8 mouse cellular contexts compared by ENCODE assay signal in the genomic region with DNA sequence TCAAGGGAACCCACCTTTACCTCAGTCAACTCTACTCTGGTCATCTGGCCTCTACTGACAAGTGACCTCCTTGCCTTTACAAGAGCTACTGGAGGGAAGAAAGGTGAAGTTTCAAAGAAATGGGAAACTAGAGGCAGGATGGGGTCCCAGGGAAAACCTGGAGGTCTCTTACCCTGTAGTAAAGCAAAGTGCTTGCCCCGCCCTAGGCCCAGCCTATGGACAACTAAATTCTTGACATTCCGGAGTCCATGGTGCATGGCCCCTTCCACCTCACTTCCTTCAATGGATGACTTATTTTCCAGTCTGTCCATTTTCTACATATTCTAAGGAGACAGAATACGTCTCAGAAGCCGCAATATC. TPM values are rescaled to one million over a fixed set of nuclear protein-coding genes. Genes with fewer than 3 reads are reported as not detected.
DNase-seq lines count a peak whose midpoint lies in the region; ATAC-seq and TF ChIP-seq lines count a peak whose summit lies in the region.

No protein-coding gene starts in this region.

- peak overlapping the region; percentile 70 for H3K9ac ChIP-seq in heart, adult 2 months (ENCODE audit: low read depth, low read length)
- H3K9ac ChIP-seq in intestine, embryonic 15.5 days, result no peak overlapping the region; the same call in 1 of the 2 replicates
- peak overlapping the region; percentile 80 for H3K9ac ChIP-seq in lung, embryonic 15.5 days

- no peaks in the 10 kb centered on the region for H3K9me3 ChIP-seq in intestine, embryonic 15.5 days
- H3K9me3 ChIP-seq in lung, embryonic 15.5 days, result no peaks in the 10 kb centered on the region

- peak overlapping the region; percentile 77 for H3K4me2 ChIP-seq in intestine, embryonic 15.5 days (replicated peaks)
- peak overlapping the region; percentile 66 for H3K4me2 ChIP-seq in lung, embryonic 15.5 days

- H3K27me3 ChIP-seq in heart, adult 2 months (ENCODE audit: control insufficient read depth, insufficient read depth, low read length), result no peaks in the 10 kb centered on the region
- no peaks in the 10 kb centered on the region for H3K27me3 ChIP-seq in intestine, embryonic 15.5 days (replicated peaks)
- H3K27me3 ChIP-seq in lung, embryonic 15.5 days, result no peaks in the 10 kb centered on the region

- TF ChIP-seq CTCF in heart, adult 2 months (IDR thresholded peaks at IDR 0.05), result no peak
- no peak for TF ChIP-seq CTCF in cortical plate, adult 2 months (IDR thresholded peaks at IDR 0.05; ENCODE audit: extremely low read depth, insufficient read depth, low read length)

- H3K27ac ChIP-seq in heart, adult 2 months, result peak overlapping the region; percentile 100
- peak overlapping the region; percentile 82 for H3K27ac ChIP-seq in cortical plate, adult 2 months (ENCODE audit: insufficient read depth, low read length)
- H3K27ac ChIP-seq in intestine, embryonic 15.5 days, result peak overlapping the region; percentile 71
- H3K27ac ChIP-seq in lung, embryonic 15.5 days, result peak overlapping the region; percentile 80

- H3K4me1 ChIP-seq in heart, adult 2 months (ENCODE audit: control insufficient read depth, insufficient read depth, low read length), result peaks cover 22% of the 10 kb centered on the region
- peaks cover 13% of the 10 kb centered on the region for H3K4me1 ChIP-seq in cortical plate, adult 2 months (ENCODE audit: control insufficient read depth, insufficient read depth, low read length)
- peaks cover 48% of the 10 kb centered on the region for H3K4me1 ChIP-seq in intestine, embryonic 15.5 days (replicated peaks)
- peaks cover 62% of the 10 kb centered on the region for H3K4me1 ChIP-seq in lung, embryonic 15.5 days

- ATAC-seq in intestine, embryonic 15.5 days, result no peak
- ATAC-seq in lung, embryonic 15.5 days (ENCODE audit: borderline replicate concordance, extremely low read depth, low FRiP score, low TSS enrichment), result no peak

- DNase-seq in heart, adult 2 months, result peak in 1 of 2 experiments; percentile 27
- DNase-seq in heart, postnatal 14 days, result no peak
- DNase-seq in spleen, postnatal 10 days (ENCODE audit: low spot score in 2 of 2), result no peak
- no peak for DNase-seq in gastrocnemius, postnatal 25 days
- DNase-seq in layer of hippocampus, adult 8-10 months (ENCODE audit: low spot score in 2 of 2), result no peak

- 45% methylated on average over 4 of the region's 4 CpGs for WGBS in heart, adult 2 months
- 54% methylated on average over 4 of the region's 4 CpGs for WGBS in intestine, embryonic 15.5 days
- WGBS in lung, embryonic 15.5 days, result 40% methylated on average over 4 of the region's 4 CpGs

- H3K36me3 ChIP-seq in heart, adult 2 months (ENCODE audit: control insufficient read depth, insufficient read depth, low read length), result peaks cover 41% of the 10 kb centered on the region
- no peaks in the 10 kb centered on the region for H3K36me3 ChIP-seq in intestine, embryonic 15.5 days
- no peaks in the 10 kb centered on the region for H3K36me3 ChIP-seq in lung, embryonic 15.5 days

- H3K4me3 ChIP-seq in heart, adult 2 months, result peak overlapping the region; percentile 82
- H3K4me3 ChIP-seq in cortical plate, adult 2 months (ENCODE audit: insufficient read depth, low read length), result peak overlapping the region; percentile 85
- H3K4me3 ChIP-seq in intestine, embryonic 15.5 days (replicated peaks), result peak overlapping the region; percentile 80
- H3K4me3 ChIP-seq in lung, embryonic 15.5 days, result peak overlapping the region; percentile 62

- no peak for TF ChIP-seq EP300 in heart, adult 2 months (IDR thresholded peaks at IDR 0.05; ENCODE audit: insufficient read depth, low read depth, low read length)

- intact Hi-C loops in heart, adult 2 months (cut with DNase I), result no loop called here
- intact Hi-C loops in heart, postnatal 14 days (cut with DNase I), result no loop called here

- H3K79me2 ChIP-seq in heart, adult 2 months (replicated peaks; ENCODE audit: control insufficient read depth, insufficient read depth, low read length), result peaks cover 3% of the 10 kb centered on the region

- TF ChIP-seq POLR2A in heart, adult 2 months (IDR thresholded peaks at IDR 0.05; ENCODE audit: insufficient read depth, low read depth, low read length), result no peak
- TF ChIP-seq POLR2A in cortical plate, adult 2 months (IDR thresholded peaks at IDR 0.05; ENCODE audit: extremely low read depth, insufficient read depth, low read length), result no peak

RNA-seq across cellular contexts. Expression of gene Bcl2l1, which starts 3.5 kb away (rescaled TPM):
- 100 to 1,000 TPM in 1 of 2 experiments, 10 to 100 TPM in 1; 51.9 to 102 TPM for total RNA-seq in heart, adult 2 months (2021)
- polyA plus RNA-seq in heart, adult 2 months (2012; rRNA removed), result 48.1 and 51.2 TPM in 2 replicates
- 10 to 100 TPM; 79.8 to 92.2 TPM for total RNA-seq in heart, postnatal 14 days (2021)
- polyA plus RNA-seq in cortical plate, adult 2 months (2012; rRNA removed), result 99.2 and 105 TPM in 2 replicates
- polyA plus RNA-seq in intestine, embryonic 15.5 days (2015; fragmentation: Nextera tagmentation; extraction: Ambion mirVana), result 61.9 and 64.0 TPM in 2 replicates
- 101 and 107 TPM in 2 replicates for polyA plus RNA-seq in lung, embryonic 15.5 days (2015; fragmentation: Nextera tagmentation; extraction: Ambion mirVana)
- 10 to 100 TPM; 13.8 to 16.4 TPM for total RNA-seq in gastrocnemius, postnatal 25 days (2021)
- 100 to 1,000 TPM; 124 to 140 (median 132) TPM for total RNA-seq in layer of hippocampus, adult 8-10 months (2022)

RNA-seq across cellular contexts. Expression of gene Tpx2, which starts 19.8 kb away (rescaled TPM):
- total RNA-seq in heart, adult 2 months (2021), result 1 to 10 TPM in 1 of 2 experiments, under 1 TPM in 1; 0.75 to 1.1 TPM
- polyA plus RNA-seq in heart, adult 2 months (2012; rRNA removed), result 0.18 and 0.50 TPM in 2 replicates
- total RNA-seq in heart, postnatal 14 days (2021), result 1 to 10 TPM; 4.4 to 8.5 TPM
- 1.5 and 1.8 TPM in 2 replicates for polyA plus RNA-seq in cortical plate, adult 2 months (2012; rRNA removed)
- polyA plus RNA-seq in intestine, embryonic 15.5 days (2015; fragmentation: Nextera tagmentation; extraction: Ambion mirVana), result 60.1 and 67.6 TPM in 2 replicates
- polyA plus RNA-seq in lung, embryonic 15.5 days (2015; fragmentation: Nextera tagmentation; extraction: Ambion mirVana), result 92.1 and 94.7 TPM in 2 replicates
- 1 to 10 TPM in 1 of 2 experiments, under 1 TPM in 1; 0.92 to 1.5 TPM for total RNA-seq in gastrocnemius, postnatal 25 days (2021)
- 1 to 10 TPM; 1.2 to 2.3 (median 1.7) TPM for total RNA-seq in layer of hippocampus, adult 8-10 months (2022)
